Mouse (Mus musculus): ENCODE results near the gene Mob3a. TPM values are rescaled to one million over a fixed set of nuclear protein-coding genes. Genes with fewer than 3 reads are reported as not detected.

Gene Mob3a
- total and polyA plus RNA-seq, 2 experiments from 2014 or later = 10.8 to 15.0 TPM

DNA sequence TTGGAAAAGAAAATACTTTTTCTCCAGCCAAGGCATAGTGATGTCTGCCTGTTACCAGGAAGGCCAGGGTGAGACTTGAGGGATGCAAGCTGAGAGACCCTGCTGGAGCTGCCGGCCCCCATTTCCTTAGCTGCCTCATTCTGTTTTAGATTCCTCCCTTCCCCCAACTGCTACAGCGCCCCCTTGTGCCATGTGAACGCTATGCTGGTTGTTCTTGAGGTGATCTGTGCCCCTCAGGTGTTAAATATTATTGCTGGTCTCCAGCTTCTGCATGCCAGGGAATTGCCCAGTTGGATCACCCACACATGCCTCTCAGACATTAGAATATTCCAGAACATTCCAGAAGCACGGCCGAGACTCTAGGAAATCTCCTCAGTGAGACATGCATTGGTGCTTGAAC, 40.6 kb downstream of the Mob3a start:
- 0 out of 2 replicates have a peak, but pooled peaks cover 2% of the 10 kb centered on the region for H3K36me3 ChIP-seq (replicated peaks; ENCODE audit: control insufficient read depth, insufficient read depth, low read length)
- no peak for ATAC-seq (ENCODE audit: insufficient read depth, low read depth)
- DNase-seq (ENCODE audit: low spot score) = peak; percentile 35
- 31% methylated on average over 5 of the region's 5 CpGs for WGBS
- no peak overlapping the region for H3K9ac ChIP-seq (replicated peaks; ENCODE audit: low read depth, low read length)
- no peaks in the 10 kb centered on the region for H3K9me3 ChIP-seq (replicated peaks; ENCODE audit: control insufficient read depth, low read length)
- H3K4me3 ChIP-seq (ENCODE audit: low read depth, low read length) = no peak overlapping the region
- no peaks in the 10 kb centered on the region for H3K27me3 ChIP-seq (ENCODE audit: control insufficient read depth, insufficient read depth, low read length)
- H3K4me2 ChIP-seq (ENCODE audit: low read depth, low read length) = no peak overlapping the region
- H3K27ac ChIP-seq (ENCODE audit: low read depth) = no peak overlapping the region
- H3K4me1 ChIP-seq (ENCODE audit: control insufficient read depth, insufficient read depth) = peaks cover 17% of the 10 kb centered on the region
- TF ChIP-seq CTCF (IDR thresholded peaks at IDR 0.05; ENCODE audit: low read depth) (peak; percentile 59), EP300 (IDR thresholded peaks at IDR 0.05; ENCODE audit: low read depth) (no peak)

DNA sequence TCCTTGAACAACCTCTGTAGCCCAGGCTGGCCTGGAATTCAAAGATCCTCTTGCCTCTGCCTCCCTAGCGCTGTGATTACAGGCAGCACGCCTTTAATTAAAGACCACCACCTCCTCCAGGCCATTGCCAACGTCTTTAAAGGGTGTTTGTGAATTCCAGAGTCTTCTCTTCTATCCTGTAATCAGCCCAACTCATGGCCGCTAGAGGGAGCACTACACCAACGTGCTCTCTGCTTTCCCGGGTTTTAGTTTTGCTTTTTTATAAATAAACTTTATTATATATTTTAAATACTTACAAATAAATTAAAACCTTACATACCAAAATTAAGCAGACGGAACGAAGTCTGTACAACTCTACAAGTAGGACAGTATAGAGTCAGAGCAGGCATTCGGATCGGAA, 42.6 kb downstream of the Mob3a start:
- TF ChIP-seq EP300 (IDR thresholded peaks at IDR 0.05; ENCODE audit: low read depth) (no peak), CTCF (IDR thresholded peaks at IDR 0.05; ENCODE audit: low read depth) (peak; percentile 69)
- Histone ChIP-seq H3K9me3 (replicated peaks; ENCODE audit: control insufficient read depth, low read length) (no peaks in the 10 kb centered on the region), H3K4me2 (ENCODE audit: low read depth, low read length) (peak overlapping the region; percentile 54), H3K4me1 (ENCODE audit: control insufficient read depth, insufficient read depth) (peaks cover 25% of the 10 kb centered on the region), H3K9ac (replicated peaks; ENCODE audit: low read depth, low read length) (no peak overlapping the region), H3K27ac (ENCODE audit: low read depth) (no peak overlapping the region), H3K36me3 (replicated peaks; ENCODE audit: control insufficient read depth, insufficient read depth, low read length) (no peaks in the 10 kb centered on the region), H3K27me3 (ENCODE audit: control insufficient read depth, insufficient read depth, low read length) (no peaks in the 10 kb centered on the region), H3K4me3 (ENCODE audit: low read depth, low read length) (peak overlapping the region; percentile 33)
- ATAC-seq (ENCODE audit: insufficient read depth, low read depth) (no peak), DNase-seq (ENCODE audit: low spot score) (peak; percentile 68)
- 11% methylated on average over 10 of the region's 10 CpGs for WGBS

DNA sequence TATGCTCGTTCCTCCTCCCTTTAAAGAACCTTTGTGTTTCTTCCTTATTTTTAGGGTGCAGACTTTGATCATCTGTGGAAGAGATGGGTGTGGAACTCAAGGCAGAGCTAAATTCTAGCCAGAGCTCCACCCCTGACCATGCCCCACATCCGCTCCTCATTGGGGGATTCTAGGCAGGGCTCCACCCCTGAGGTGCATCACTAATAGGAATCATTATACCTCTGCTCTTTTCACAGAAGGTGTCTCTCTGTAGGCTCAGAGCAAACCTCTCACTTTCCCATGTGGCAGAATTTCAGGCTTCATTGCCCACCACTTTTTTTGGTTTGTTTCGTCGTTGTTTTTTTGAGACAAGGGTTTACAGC, 43.0 kb downstream of the Mob3a start:
- TF ChIP-seq EP300 (IDR thresholded peaks at IDR 0.05; ENCODE audit: low read depth) (no peak), CTCF (IDR thresholded peaks at IDR 0.05; ENCODE audit: low read depth) (no peak)
- no peaks in the 10 kb centered on the region for H3K36me3 ChIP-seq (replicated peaks; ENCODE audit: control insufficient read depth, insufficient read depth, low read length)
- no peaks in the 10 kb centered on the region for H3K27me3 ChIP-seq (ENCODE audit: control insufficient read depth, insufficient read depth, low read length)
- no peak overlapping the region for H3K4me3 ChIP-seq (ENCODE audit: low read depth, low read length)
- no peak overlapping the region for H3K27ac ChIP-seq (ENCODE audit: low read depth)
- 62% methylated on average over 4 of the region's 4 CpGs for WGBS
- no peak overlapping the region; the same call in 1 of the 2 replicates for H3K4me2 ChIP-seq (ENCODE audit: low read depth, low read length)
- no peaks in the 10 kb centered on the region for H3K9me3 ChIP-seq (replicated peaks; ENCODE audit: control insufficient read depth, low read length)
- H3K4me1 ChIP-seq (ENCODE audit: control insufficient read depth, insufficient read depth) = peaks cover 21% of the 10 kb centered on the region
- no peak overlapping the region for H3K9ac ChIP-seq (replicated peaks; ENCODE audit: low read depth, low read length)
- no peak for ATAC-seq (ENCODE audit: insufficient read depth, low read depth)
- DNase-seq (ENCODE audit: low spot score) = no peak

DNA sequence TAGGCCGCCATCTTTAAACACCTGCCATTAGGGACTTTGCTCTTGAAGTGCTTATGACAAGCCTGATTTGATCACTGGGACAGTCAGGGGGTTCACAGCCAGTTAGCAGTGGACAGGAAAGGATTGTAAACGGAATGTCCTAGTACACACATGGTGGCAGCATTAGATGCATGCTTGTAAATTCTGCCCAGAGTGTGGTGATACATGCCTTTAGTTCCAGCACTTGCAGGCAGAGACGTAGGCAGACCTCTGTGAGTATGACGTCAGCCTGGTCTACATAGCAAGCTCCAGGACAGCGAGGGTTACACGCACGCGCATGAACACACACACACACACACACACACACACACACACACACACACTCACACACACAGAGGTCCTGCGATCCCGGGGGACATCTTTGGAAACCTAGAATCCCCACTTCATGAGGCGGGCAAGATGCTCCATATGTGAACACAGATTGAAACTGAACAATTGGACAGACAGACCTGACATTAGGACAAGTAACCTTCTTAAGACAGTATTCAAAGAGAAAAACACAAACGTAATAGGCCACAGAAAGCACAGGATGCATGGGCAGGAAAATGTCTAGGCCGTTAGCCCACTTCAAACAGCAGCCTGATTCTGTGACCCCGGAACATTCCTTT, 43.5 kb downstream of the Mob3a start:
- TF ChIP-seq EP300 (IDR thresholded peaks at IDR 0.05; ENCODE audit: low read depth) = no peak
- no peak for TF ChIP-seq CTCF (IDR thresholded peaks at IDR 0.05; ENCODE audit: low read depth)
- DNase-seq (ENCODE audit: low spot score) = no peak
- ATAC-seq (ENCODE audit: insufficient read depth, low read depth) = no peak
- H3K4me1 ChIP-seq (ENCODE audit: control insufficient read depth, insufficient read depth) = peaks cover 16% of the 10 kb centered on the region
- H3K9ac ChIP-seq (replicated peaks; ENCODE audit: low read depth, low read length) = no peak overlapping the region
- H3K9me3 ChIP-seq (replicated peaks; ENCODE audit: control insufficient read depth, low read length) = no peaks in the 10 kb centered on the region
- H3K27me3 ChIP-seq (ENCODE audit: control insufficient read depth, insufficient read depth, low read length) = no peaks in the 10 kb centered on the region
- no peaks in the 10 kb centered on the region for H3K36me3 ChIP-seq (replicated peaks; ENCODE audit: control insufficient read depth, insufficient read depth, low read length)
- H3K4me2 ChIP-seq (ENCODE audit: low read depth, low read length) = no peak overlapping the region
- H3K27ac ChIP-seq (ENCODE audit: low read depth) = no peak overlapping the region
- WGBS = 81% methylated on average over 14 of the region's 14 CpGs
- no peak overlapping the region for H3K4me3 ChIP-seq (ENCODE audit: low read depth, low read length)

DNA sequence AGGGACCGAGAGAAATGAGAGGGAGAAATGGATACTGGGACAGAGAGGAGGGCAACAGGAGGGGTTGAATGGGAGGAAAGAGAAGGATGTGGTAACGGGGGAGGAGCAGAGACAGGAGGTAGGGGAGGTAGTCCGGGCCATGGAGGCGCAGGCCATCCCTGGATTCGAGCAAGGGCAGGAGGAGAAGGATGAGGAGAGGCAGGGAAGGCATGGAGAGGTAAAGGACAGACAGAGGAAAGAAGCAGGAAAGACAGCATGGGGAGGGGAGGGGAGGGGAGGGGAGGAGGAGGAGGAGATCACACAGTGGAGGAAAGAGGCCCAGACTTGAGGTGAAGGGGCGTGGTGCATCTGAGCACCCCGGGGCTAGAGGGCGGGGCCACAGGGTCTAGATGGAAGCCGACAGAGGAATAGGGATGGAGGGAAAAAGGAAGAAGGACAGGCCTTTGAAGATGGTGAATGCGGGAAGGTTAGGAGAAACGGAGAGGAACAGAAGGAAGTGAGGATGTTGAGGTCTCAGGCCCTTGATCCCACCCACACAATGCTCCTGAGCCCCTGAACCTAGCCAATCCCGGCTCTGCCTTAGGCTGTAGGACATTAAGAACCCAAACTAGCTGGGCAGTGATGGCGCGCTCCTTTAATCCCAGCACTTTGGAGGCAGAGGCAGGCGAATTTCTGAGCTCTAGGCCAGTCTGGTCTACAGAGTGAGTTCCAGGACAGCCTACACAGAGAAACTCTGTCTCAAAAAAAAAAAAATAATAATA, 44.7 kb downstream of the Mob3a start, which contains the start of gene Btbd2:
Gene Btbd2, minus strand, starts transcription at position 209 of the 761 bp plus-strand sequence.
- Histone ChIP-seq H3K9me3 (replicated peaks; ENCODE audit: control insufficient read depth, low read length) (no peaks in the 10 kb centered on the region), H3K4me3 (ENCODE audit: low read depth, low read length) (peak within 1 kb of the TSS; percentile 87), H3K9ac (replicated peaks; ENCODE audit: low read depth, low read length) (peak within 1 kb of the TSS; percentile 92), H3K27me3 (ENCODE audit: control insufficient read depth, insufficient read depth, low read length) (no peaks in the 10 kb centered on the region), H3K4me2 (ENCODE audit: low read depth, low read length) (peak within 1 kb of the TSS; percentile 87), H3K27ac (ENCODE audit: low read depth) (peak within 1 kb of the TSS; percentile 72), H3K4me1 (ENCODE audit: control insufficient read depth, insufficient read depth) (peaks cover 11% of the 10 kb centered on the region), H3K36me3 (replicated peaks; ENCODE audit: control insufficient read depth, insufficient read depth, low read length) (peaks cover 3% of the 10 kb centered on the region; the same call in 1 of the 2 replicates)
- no peak for DNase-seq (ENCODE audit: low spot score)
- 28% methylated on average over 15 of the region's 15 CpGs for WGBS
- TF ChIP-seq CTCF (IDR thresholded peaks at IDR 0.05; ENCODE audit: low read depth) = no peak
- TF ChIP-seq EP300 (IDR thresholded peaks at IDR 0.05; ENCODE audit: low read depth) = no peak
- peak; percentile 5 for ATAC-seq (ENCODE audit: insufficient read depth, low read depth)

All from heart, postnatal 0 days (tissue).